Mouse (Mus musculus) lung, adult 2 months (tissue): Measurements from ENCODE around the gene Tcf3.

Source experiments
- CTCF ChIP-seq: fragments of 200-500 bp; IDR thresholded peaks from 2 replicates; pipeline ENCODE4 v1.5.1; 2011; ENCODE audit warnings: mild to moderate bottlenecking, low read length, control low read depth; ENCODE audit not compliant: insufficient read depth
- POLR2A ChIP-seq: fragments of 200-500 bp; IDR thresholded peaks from 2 replicates; pipeline ENCODE4 v1.6.1; 2011; ENCODE audit warnings: low read depth, mild to moderate bottlenecking, control low read depth, low read length, borderline replicate concordance; ENCODE audit errors: extremely low read depth

DNA sequence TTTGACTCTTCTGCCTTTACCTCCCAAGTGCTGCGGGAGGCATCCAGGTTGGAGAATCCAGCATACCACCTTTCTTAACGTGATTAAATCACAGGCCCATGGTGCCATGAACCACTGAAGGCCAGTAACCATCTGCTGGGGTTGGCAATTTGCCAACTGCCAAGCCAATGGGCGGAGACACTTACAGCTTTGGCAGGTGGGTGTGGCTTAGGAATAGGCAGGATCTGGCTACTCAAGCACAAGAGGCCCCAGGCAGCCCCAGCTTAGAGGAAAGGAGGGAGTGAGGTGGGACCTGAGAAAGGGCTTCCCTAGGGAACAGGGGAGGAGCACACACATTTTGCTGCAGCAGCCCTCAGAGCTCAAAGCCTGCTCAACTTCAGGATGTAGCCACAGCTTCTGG lies 15.1 kb downstream of the Tcf3 start:
- no peak for TF ChIP-seq CTCF
- no peak for TF ChIP-seq POLR2A
